Mouse (Mus musculus) adrenal gland, postnatal 10 days (tissue): Measurements from ENCODE around the gene Esp38. TPM values are rescaled to one million over a fixed set of nuclear protein-coding genes. Genes with fewer than 3 reads are reported as not detected.
"Not testable (repeated sequence)": the region's sequence is repeated elsewhere in the genome, so short reads cannot be mapped to it uniquely, and the experiment has no call there.

Source experiments
- DNase-seq: peaks from one replicate; pipeline ENCODE4 v3.0.0; 2021; ENCODE audit warnings: mixed read lengths
- long read RNA-seq, 2 experiments: library from polyadenylated mRNA; stranded (forward); transcript quantifications; one replicate each; pipeline ENCODE4 v2.0.0; 2021
- total RNA-seq, 2 experiments: library from RNA; stranded (reverse); gene quantifications; 2 replicates each; pipeline ENCODE4 v1.2.3; 2021

Gene Esp38
- total RNA-seq: not detected
- long read RNA-seq, experiment 1: 0 reads
- long read RNA-seq, experiment 2: 0 reads

GRCm38 (mm10) chr17:39950220-39950619 is at the start of gene Esp38:
Esp38 (plus strand) TSS chr17:39950520.
- DNase-seq: no peak

- DNase-seq: not testable (repeated sequence)
These were observed 47.3 kb upstream of the Esp38 start for GRCm38 (mm10) chr17:39902928-39903545.

Other genes with a start within 250 kb of the Esp38 start
- not detected for gene AC192777.2, start 144.9 kb downstream of the Esp38 start, total RNA-seq